Mouse (Mus musculus): ENCODE results near the gene Actr1a.

DNA sequence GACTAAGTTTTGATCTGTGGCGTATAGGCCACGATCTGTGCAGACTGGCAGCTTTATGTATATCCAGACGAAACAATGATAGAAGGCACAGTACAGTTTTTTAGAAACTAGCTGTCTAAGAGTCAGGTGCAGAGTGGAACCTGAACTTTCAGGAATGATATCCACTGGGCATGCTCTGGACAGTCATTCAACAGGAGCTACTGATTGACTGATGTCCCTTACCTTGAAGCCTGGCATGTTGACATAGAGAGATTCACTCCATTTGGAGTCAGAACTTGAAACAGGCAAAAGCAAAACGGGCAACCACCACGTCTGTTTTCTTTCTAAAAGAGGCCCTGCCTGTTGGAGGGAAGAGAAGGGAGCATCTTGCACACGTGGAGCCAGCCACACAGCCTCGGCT, 5.0 kb upstream of the Actr1a start:
- no peak for TF ChIP-seq CTCF (IDR thresholded peaks at IDR 0.05; ENCODE audit: insufficient read depth, low read length)
- no peak for TF ChIP-seq POLR2A (IDR thresholded peaks at IDR 0.05; ENCODE audit: borderline replicate concordance, extremely low read depth, low read depth, low read length)

All from lung, adult 2 months (tissue).